Mouse (Mus musculus): ENCODE data around the gene Rdh13. TPM values are rescaled to one million over a fixed set of nuclear protein-coding genes. Genes with fewer than 3 reads are reported as not detected.
"Not testable (repeated sequence)": the region's sequence is repeated elsewhere in the genome, so short reads cannot be mapped to it uniquely, and the experiment has no call there.

The Rdh13 gene
- polyA plus RNA-seq, 1 experiment from 2014 or later, result 6.4 TPM

- 44% methylated on average over 14 of the region's 16 CpGs for WGBS (ENCODE audit: missing documents)
- Histone ChIP-seq H3K36me3 (ENCODE audit: inconsistent target) (no peaks in the 10 kb centered on the region), H3K79me2 (ENCODE audit: inconsistent target) (no peaks in the 10 kb centered on the region), H3K4me3 (ENCODE audit: inconsistent target) (peak within 1 kb of the TSS; percentile 30), H3K27ac (peak within 1 kb of the TSS; percentile 29)
Measured at GRCm38 (mm10) chr7:4460576-4461434, 15.4 kb upstream of the Rdh13 start, which contains the start of gene Eps8l1. TSS of gene Eps8l1 (plus strand) at chr7:4460674.

- Histone ChIP-seq H3K36me3 (ENCODE audit: inconsistent target) (no peaks in the 10 kb centered on the region), H3K27ac (no peak overlapping the region), H3K4me3 (ENCODE audit: inconsistent target) (no peak overlapping the region), H3K79me2 (ENCODE audit: inconsistent target) (no peaks in the 10 kb centered on the region)
- WGBS (ENCODE audit: missing documents), result 70% methylated on average over 4 of the region's 4 CpGs
Measured at GRCm38 (mm10) chr7:4452644-4453043, 7.2 kb upstream of the Rdh13 start.

- H3K79me2 ChIP-seq (ENCODE audit: inconsistent target), result peaks cover 5% of the 10 kb centered on the region; the same call in 1 of the 2 replicates
- no peak overlapping the region for H3K27ac ChIP-seq
- no peak overlapping the region for H3K4me3 ChIP-seq (ENCODE audit: inconsistent target)
- no peaks in the 10 kb centered on the region for H3K36me3 ChIP-seq (ENCODE audit: inconsistent target)
- WGBS (ENCODE audit: missing documents), result 10% methylated on average over 2 of the region's 2 CpGs
Measured at GRCm38 (mm10) chr7:4449211-4449610, 3.8 kb upstream of the Rdh13 start.

GRCm38 (mm10) chr7:4448439-4448838 is 3.0 kb upstream of the Rdh13 start:
- WGBS (ENCODE audit: missing documents), result 82% methylated on average over 3 of the region's 3 CpGs
- H3K27ac ChIP-seq, result no peak overlapping the region
- no peak overlapping the region for H3K4me3 ChIP-seq (ENCODE audit: inconsistent target)
- H3K79me2 ChIP-seq (ENCODE audit: inconsistent target), result peaks cover 6% of the 10 kb centered on the region; the same call in 1 of the 2 replicates
- H3K36me3 ChIP-seq (ENCODE audit: inconsistent target), result no peaks in the 10 kb centered on the region

- Histone ChIP-seq H3K36me3 (ENCODE audit: inconsistent target) (peaks cover 12% of the 10 kb centered on the region), H3K79me2 (ENCODE audit: inconsistent target) (peaks cover 6% of the 10 kb centered on the region; the same call in 1 of the 2 replicates), H3K27ac (no peak overlapping the region), H3K4me3 (ENCODE audit: inconsistent target) (no peak overlapping the region)
- 0% methylated on average over 1 of the region's 1 CpGs for WGBS (ENCODE audit: missing documents)
Measured at GRCm38 (mm10) chr7:4447138-4447537, 1.7 kb upstream of the Rdh13 start.

GRCm38 (mm10) chr7:4440549-4440948 is 4.9 kb downstream of the Rdh13 start:
- 81% methylated on average over 10 of the region's 10 CpGs for WGBS (ENCODE audit: missing documents)
- Histone ChIP-seq H3K36me3 (ENCODE audit: inconsistent target) (peaks cover 16% of the 10 kb centered on the region), H3K79me2 (ENCODE audit: inconsistent target) (peaks cover 19% of the 10 kb centered on the region), H3K27ac (peak overlapping the region; percentile 42), H3K4me3 (ENCODE audit: inconsistent target) (no peak overlapping the region)

- Histone ChIP-seq H3K4me3 (ENCODE audit: inconsistent target) (no peak overlapping the region), H3K27ac (no peak overlapping the region), H3K79me2 (ENCODE audit: inconsistent target) (peaks cover 13% of the 10 kb centered on the region), H3K36me3 (ENCODE audit: inconsistent target) (peaks cover 24% of the 10 kb centered on the region)
- WGBS (ENCODE audit: missing documents), result 83% methylated on average over 2 of the region's 2 CpGs
Measured at GRCm38 (mm10) chr7:4437721-4438120, 7.7 kb downstream of the Rdh13 start.

- Histone ChIP-seq H3K36me3 (ENCODE audit: inconsistent target) (peaks cover 24% of the 10 kb centered on the region; the same call in 1 of the 2 replicates), H3K4me3 (ENCODE audit: inconsistent target) (no peak overlapping the region), H3K27ac (no peak overlapping the region), H3K79me2 (ENCODE audit: inconsistent target) (no peaks in the 10 kb centered on the region)
- WGBS (ENCODE audit: missing documents), result 94% methylated on average over 8 of the region's 8 CpGs
Measured at GRCm38 (mm10) chr7:4432026-4432425, 13.4 kb downstream of the Rdh13 start.

- WGBS (ENCODE audit: missing documents), result 84% methylated on average over 6 of the region's 6 CpGs
Measured at GRCm38 (mm10) chr7:4431548-4431947, 13.9 kb downstream of the Rdh13 start.

GRCm38 (mm10) chr7:4430246-4430844 is 15.1 kb downstream of the Rdh13 start:
- WGBS (ENCODE audit: missing documents), result 93% methylated on average over 9 of the region's 9 CpGs
- peaks cover 23% of the 10 kb centered on the region; the same call in 1 of the 2 replicates for H3K36me3 ChIP-seq (ENCODE audit: inconsistent target)

More at GRCm38 (mm10) chr7:4431548-4431947, 13.9 kb downstream of the Rdh13 start:
- H3K36me3 ChIP-seq (ENCODE audit: inconsistent target), result peaks cover 24% of the 10 kb centered on the region; the same call in 1 of the 2 replicates
- H3K4me3 ChIP-seq (ENCODE audit: inconsistent target), result no peak overlapping the region
- no peak overlapping the region for H3K27ac ChIP-seq
- H3K79me2 ChIP-seq (ENCODE audit: inconsistent target), result no peaks in the 10 kb centered on the region

GRCm38 (mm10) chr7:4427161-4427912 is 18.1 kb downstream of the Rdh13 start:
- Histone ChIP-seq H3K27ac (no peak overlapping the region), H3K36me3 (ENCODE audit: inconsistent target) (0 out of 2 replicates have a peak, but pooled peaks cover 10% of the 10 kb centered on the region), H3K79me2 (ENCODE audit: inconsistent target) (no peaks in the 10 kb centered on the region), H3K4me3 (ENCODE audit: inconsistent target) (no peak overlapping the region)
- WGBS (ENCODE audit: missing documents), result 49% methylated on average over 7 of the region's 7 CpGs

More at GRCm38 (mm10) chr7:4430246-4430844, 15.1 kb downstream of the Rdh13 start:
- H3K79me2 ChIP-seq (ENCODE audit: inconsistent target), result no peaks in the 10 kb centered on the region
- no peak overlapping the region for H3K4me3 ChIP-seq (ENCODE audit: inconsistent target)
- H3K27ac ChIP-seq, result no peak overlapping the region

GRCm38 (mm10) chr7:4420230-4420629 is 25.2 kb downstream of the Rdh13 start:
- Histone ChIP-seq H3K4me3 (ENCODE audit: inconsistent target) (no peak overlapping the region), H3K36me3 (ENCODE audit: inconsistent target) (no peaks in the 10 kb centered on the region), H3K27ac (no peak overlapping the region), H3K79me2 (ENCODE audit: inconsistent target) (no peaks in the 10 kb centered on the region)
- 55% methylated on average over 4 of the region's 4 CpGs for WGBS (ENCODE audit: missing documents)

- H3K36me3 ChIP-seq (ENCODE audit: inconsistent target), result no peaks in the 10 kb centered on the region
- H3K27ac ChIP-seq, result no peak overlapping the region
- no peak overlapping the region for H3K4me3 ChIP-seq (ENCODE audit: inconsistent target)
- WGBS (ENCODE audit: missing documents), result 73% methylated on average over 6 of the region's 6 CpGs
- no peaks in the 10 kb centered on the region for H3K79me2 ChIP-seq (ENCODE audit: inconsistent target)
Measured at GRCm38 (mm10) chr7:4419681-4420080, 25.8 kb downstream of the Rdh13 start.

GRCm38 (mm10) chr7:4412406-4412805 is 33.0 kb downstream of the Rdh13 start:
- not testable (repeated sequence) for H3K79me2 ChIP-seq (ENCODE audit: inconsistent target); H3K36me3 ChIP-seq (ENCODE audit: inconsistent target); H3K4me3 ChIP-seq (ENCODE audit: inconsistent target); H3K27ac ChIP-seq
- 100% methylated on average over 8 of the region's 15 CpGs for WGBS (ENCODE audit: missing documents)

Measured in macrophage (primary cell).